Mouse (Mus musculus) common myeloid progenitor, adult 5-6 weeks (primary cell): ENCODE measurements around the gene Lck. TPM values are rescaled to one million over a fixed set of nuclear protein-coding genes. Genes with fewer than 3 reads are reported as not detected.

Experiments used
- ATAC-seq: replicated peaks from 2 replicates; pipeline ENCODE4 v1.8.0; 2016; ENCODE audit warnings: low read depth, mild to moderate bottlenecking, moderate TSS enrichment, inconsistent platforms; ENCODE audit not compliant: poor library complexity, severe bottlenecking
- total RNA-seq: library from RNA; stranded (forward); fragments of 200-1000, 187-1606 nt; gene quantifications from 2 replicates; pipeline ENCODE4 v1.2.3, GENCODE M21; 2017

Gene Lck
- total RNA-seq, 1 experiment from 2014 or later = 17.5 TPM

- ATAC-seq = no peak
These were observed 13.5 kb upstream of the Lck start for GRCm38 (mm10) chr4:129586943-129587342.

GRCm38 (mm10) chr4:129585773-129586172, 12.3 kb upstream of the Lck start:
- ATAC-seq = no peak

GRCm38 (mm10) chr4:129584884-129585608, 11.6 kb upstream of the Lck start:
- ATAC-seq = peak; percentile 90

GRCm38 (mm10) chr4:129584370-129584769, 10.9 kb upstream of the Lck start:
- no peak for ATAC-seq

- no peak for ATAC-seq
These were observed 8.8 kb upstream of the Lck start for GRCm38 (mm10) chr4:129582251-129582650.

DNA sequence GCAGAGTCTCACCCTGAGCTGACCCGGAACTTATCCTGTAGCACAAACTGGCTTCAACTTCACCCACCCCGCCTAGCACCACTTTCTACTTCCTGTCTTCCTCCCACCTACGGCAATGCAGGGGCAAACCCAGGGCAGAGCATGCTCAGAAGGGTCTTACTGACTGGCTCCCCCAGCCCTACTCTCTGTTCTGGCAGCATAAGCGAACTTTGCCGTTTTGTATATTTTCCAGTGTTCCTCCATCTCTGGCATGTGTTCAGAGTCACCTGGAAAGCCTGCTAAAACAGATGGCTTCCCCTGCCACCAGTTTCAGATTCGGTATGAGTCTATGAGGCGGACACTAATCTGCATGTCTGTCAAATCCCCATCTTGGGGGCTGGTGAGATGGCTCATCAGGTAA, 6.9 kb upstream of the Lck start:
- ATAC-seq = no peak

- no peak for ATAC-seq
These were observed 5.0 kb upstream of the Lck start, which contains the start of gene Fam167b for GRCm38 (mm10) chr4:129578466-129578865. Gene Fam167b (minus strand): TSS chr4:129578549.

DNA sequence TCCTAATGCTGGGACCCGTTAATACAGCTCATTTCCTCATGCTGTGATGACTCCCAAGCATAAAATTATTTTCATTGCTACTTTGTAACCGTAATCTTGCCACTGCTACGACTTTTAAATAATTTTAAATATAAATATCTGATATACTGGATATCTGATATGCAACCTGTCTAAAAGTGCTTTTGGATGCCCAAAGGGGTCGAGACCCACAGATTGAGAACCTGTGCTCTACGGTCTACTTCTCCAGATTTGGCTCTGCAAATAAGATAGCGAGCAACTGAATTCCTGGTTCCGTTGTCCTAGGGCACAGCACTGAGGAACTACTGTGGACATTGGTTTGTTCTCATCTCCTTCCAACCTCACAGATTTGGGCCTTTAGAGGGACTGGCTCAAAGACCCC, 4.2 kb upstream of the Lck start:
- no peak for ATAC-seq

GRCm38 (mm10) chr4:129576863-129577491, 3.5 kb upstream of the Lck start:
- ATAC-seq = peak; percentile 60

- peak; percentile 85 for ATAC-seq
These were observed 1.9 kb upstream of the Lck start for GRCm38 (mm10) chr4:129575171-129575844.

GRCm38 (mm10) chr4:129573093-129573370, 409 bp downstream of the Lck start:
- no peak for ATAC-seq

GRCm38 (mm10) chr4:129572236-129573092, 977 bp downstream of the Lck start:
- ATAC-seq = no peak

GRCm38 (mm10) chr4:129571551-129572084, 1.8 kb downstream of the Lck start:
- no peak for ATAC-seq

DNA sequence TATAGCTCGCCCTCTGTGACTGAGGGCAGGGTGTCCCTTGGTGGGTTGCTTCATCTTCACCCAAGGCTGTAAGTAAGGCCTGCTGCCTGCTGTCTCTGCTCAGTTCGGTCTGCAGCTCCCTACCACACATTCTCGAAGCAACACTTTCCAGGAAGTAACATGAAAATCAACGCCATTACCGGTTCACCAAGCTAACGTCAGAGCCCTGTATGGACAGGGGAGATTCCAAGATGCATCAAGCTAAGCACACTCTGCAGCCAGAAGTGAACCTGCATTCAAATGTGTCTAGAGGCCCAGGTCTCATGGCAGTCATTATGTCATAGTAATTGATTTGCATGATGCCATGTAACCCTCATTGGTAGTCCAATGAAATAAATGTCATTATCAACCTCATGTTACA, 3.4 kb downstream of the Lck start:
- no peak for ATAC-seq

DNA sequence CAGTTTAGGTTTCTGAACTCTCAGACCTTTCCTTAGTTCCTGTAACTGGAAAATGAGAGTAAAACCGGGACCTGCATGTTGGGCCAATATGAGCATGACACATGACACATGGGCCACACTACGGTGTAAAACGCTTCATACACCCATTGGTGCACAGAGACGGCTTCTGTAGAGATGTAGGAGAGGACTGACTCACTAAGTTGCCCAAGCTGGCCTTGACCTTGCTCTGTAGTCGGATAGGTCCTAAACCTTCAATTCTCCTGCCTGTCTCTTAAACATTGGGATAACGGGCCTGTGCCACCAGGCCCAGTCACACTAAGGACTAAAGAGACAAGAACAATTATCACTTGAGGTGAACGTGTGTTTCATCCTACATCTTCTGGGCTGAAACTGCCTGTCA, 5.1 kb downstream of the Lck start:
- no peak for ATAC-seq

DNA sequence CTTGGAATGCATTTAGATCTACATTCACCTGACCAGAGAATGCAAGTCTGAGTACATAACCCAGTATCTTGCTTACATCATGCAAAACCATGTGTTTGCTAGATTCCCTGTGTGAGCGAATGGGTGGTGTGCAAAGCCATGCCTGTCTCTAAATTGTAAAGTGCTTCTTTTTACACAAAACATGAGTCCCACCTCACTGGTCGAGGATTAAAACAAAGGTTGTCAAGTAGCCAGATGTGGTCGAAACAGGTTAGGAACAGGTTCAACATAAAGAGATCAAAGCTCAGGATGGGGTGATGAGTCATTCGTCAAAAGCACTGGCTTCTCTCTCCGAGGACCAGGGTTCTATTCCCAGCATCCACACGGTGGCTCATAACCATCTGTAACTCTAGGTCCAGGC, 8.3 kb downstream of the Lck start:
- ATAC-seq = no peak

DNA sequence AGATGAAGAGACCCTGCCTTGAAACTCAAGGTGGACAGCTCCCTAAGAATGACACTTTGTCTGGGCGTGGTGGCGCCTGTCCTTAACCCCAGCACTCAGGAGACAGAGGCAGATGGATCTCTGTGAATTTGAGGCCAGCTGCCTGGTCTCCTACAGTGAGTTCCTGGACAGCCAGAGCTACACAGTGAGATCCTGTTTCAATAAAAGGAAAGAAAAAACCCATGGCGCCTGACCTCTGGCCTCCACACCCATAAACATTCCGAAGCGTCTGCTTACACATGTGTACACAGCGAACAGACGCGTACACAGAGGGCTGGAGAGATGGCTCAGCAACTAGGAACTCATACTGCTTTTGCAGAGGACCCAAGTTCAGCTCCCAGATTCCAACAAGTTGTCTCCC, 9.7 kb downstream of the Lck start:
- no peak for ATAC-seq

DNA sequence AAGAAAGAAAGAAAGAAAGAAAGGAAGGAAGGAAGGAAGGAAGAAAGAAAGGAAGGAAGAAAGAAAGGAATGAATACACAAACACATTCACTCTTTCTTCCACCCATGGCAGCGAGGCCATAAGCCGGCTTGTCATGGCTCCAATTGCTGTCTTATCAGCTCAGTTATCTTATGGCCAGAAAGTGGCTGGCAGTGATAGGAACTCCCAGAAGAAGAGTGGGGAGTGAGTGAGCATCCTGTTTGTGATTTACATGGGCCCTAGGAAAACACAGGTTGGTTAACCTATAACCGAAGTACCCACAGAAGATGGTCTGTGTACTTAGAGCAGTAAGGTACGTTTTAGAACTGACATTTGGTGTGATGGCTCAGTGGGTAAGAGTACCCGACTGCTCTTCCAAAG, 12.3 kb downstream of the Lck start:
- no peak for ATAC-seq

GRCm38 (mm10) chr4:129558321-129558955, 15.0 kb downstream of the Lck start:
- ATAC-seq = no peak

DNA sequence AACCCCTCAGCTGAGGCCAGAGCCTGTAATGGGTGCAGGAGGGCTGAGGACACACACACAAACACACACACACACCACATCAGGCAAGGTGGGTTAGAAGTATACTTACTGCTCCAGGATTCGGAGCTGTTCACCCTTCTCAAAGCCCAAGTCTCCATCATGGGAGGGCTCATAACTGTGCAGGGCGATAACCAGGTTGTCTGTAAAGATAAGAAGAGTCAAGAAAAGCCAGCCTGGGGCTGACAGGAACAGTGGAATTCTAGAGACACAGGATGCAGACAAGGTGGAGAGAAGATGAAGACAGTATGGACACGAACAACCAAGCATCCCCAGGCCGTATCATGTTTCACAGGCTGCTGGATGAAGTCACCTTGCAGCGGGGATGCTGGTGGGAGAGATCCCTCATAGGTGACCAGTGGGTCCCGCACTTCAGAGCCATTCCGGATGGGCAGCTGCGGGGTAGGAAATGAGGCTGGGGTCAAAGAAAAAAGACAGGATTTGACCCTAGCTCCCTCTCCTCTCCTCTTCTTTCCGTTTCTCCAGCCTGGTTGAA, 16.1 kb downstream of the Lck start:
- ATAC-seq = no peak
